Mouse (Mus musculus) E14TG2a.4 (cell line): ENCODE results near the gene Ptx4.

ENCODE experiments used
- CTCF ChIP-seq: conservative IDR thresholded peaks from 2 replicates; pipeline ENCODE4 v1.5.1; 2014; ENCODE audit warnings: low read length
- NANOG ChIP-seq: IDR thresholded peaks from 2 replicates; pipeline ENCODE4 v1.6.1; 2014; ENCODE audit warnings: borderline replicate concordance, low read length, mixed read lengths
- POU5F1 ChIP-seq: IDR thresholded peaks from 2 replicates; pipeline ENCODE4 v1.6.1; 2014; ENCODE audit warnings: low read length, borderline replicate concordance

DNA sequence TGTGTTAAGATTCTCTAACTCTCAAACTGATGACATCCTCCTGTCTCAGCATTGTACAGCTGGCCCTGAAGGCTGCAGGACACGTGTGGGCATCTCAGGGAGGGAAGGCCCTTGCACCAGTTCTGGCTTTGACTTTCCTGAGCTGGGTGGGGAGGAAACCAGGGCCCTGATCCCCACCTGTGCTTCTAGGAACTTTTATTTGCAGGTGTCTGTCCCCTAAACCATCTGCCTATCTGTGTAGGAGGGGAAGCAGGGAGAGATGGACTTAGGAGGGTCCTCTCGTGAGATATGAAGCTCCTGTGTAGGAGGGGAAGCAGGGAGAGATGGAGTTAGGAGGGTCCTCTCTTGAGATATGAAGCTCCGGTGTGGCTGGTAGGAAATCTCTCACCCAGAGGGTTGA is 37.7 kb upstream of the Ptx4 start:
- TF ChIP-seq CTCF, result no peak
- TF ChIP-seq NANOG, result no peak
- TF ChIP-seq POU5F1, result no peak
